Mouse (Mus musculus) midbrain, postnatal 0 days (tissue): Measurements from ENCODE around the gene Simc1. TPM values are rescaled to one million over a fixed set of nuclear protein-coding genes. Genes with fewer than 3 reads are reported as not detected.

ENCODE experiments used
- ATAC-seq: fragments of 200-750 bp; cut with Nextera tagmentation; 2 replicates; pipeline ENCODE4 v1.8.0; 2017; ENCODE audit warnings: moderate number of reproducible peaks, mild to moderate bottlenecking, moderate TSS enrichment, moderate library complexity; ENCODE audit not compliant: low FRiP score
- DNase-seq: peaks from one replicate; pipeline ENCODE4 v3.0.0-alpha.2; 2015; ENCODE audit warnings: low spot score
- H3K27ac ChIP-seq: fragments of 300-500 bp; sonication (generic); 2 replicates; pipeline ENCODE4 v1.5.1; 2014; ENCODE audit warnings: low read depth, mild to moderate bottlenecking, low read length, mixed read lengths
- H3K27me3 ChIP-seq: fragments of 300-500 bp; sonication (generic); 2 replicates; pipeline ENCODE4 v1.6.1; 2014; ENCODE audit warnings: low read length, control low read depth, mixed read lengths; ENCODE audit not compliant: insufficient read depth
- H3K36me3 ChIP-seq: fragments of 300-500 bp; sonication (generic); 2 replicates; pipeline ENCODE4 v1.6.1; 2014; ENCODE audit warnings: low read length, control low read depth, mixed read lengths; ENCODE audit not compliant: insufficient read depth
- H3K4me1 ChIP-seq: fragments of 300-500 bp; sonication (generic); 2 replicates; pipeline ENCODE4 v1.6.1; 2014; ENCODE audit warnings: mild to moderate bottlenecking, control low read depth, antibody characterized with exemption, low read length, mixed read lengths; ENCODE audit not compliant: insufficient read depth
- H3K4me2 ChIP-seq: fragments of 300-500 bp; sonication (generic); 2 replicates; pipeline ENCODE4 v1.6.1; 2014; ENCODE audit warnings: low read depth, mild to moderate bottlenecking, low read length, mixed read lengths; ENCODE audit not compliant: poor library complexity, severe bottlenecking
- H3K4me3 ChIP-seq: fragments of 300-500 bp; sonication (generic); 2 replicates; pipeline ENCODE4 v1.5.1; 2014; ENCODE audit warnings: low read depth, mild to moderate bottlenecking, low read length, moderate library complexity
- H3K9ac ChIP-seq: fragments of 300-500 bp; sonication (generic); replicated peaks from 2 replicates; pipeline ENCODE4 v1.6.1; 2014; ENCODE audit warnings: mild to moderate bottlenecking, low read length, moderate library complexity, mixed read lengths; ENCODE audit not compliant: poor library complexity, severe bottlenecking
- H3K9me3 ChIP-seq: fragments of 300-500 bp; sonication (generic); 2 replicates; pipeline ENCODE4 v1.6.1; 2016; ENCODE audit warnings: low read length, control low read depth
- CTCF ChIP-seq: IDR thresholded peaks from 2 replicates; pipeline ENCODE4 v1.5.1; 2016; ENCODE audit warnings: antibody characterized with exemption, mild to moderate bottlenecking
- WGBS: fragments of 180-500 bp; shearing (Covaris S2); extraction: QIAGEN DNeasy Blood & Tissue Kit; methylation state at CpG from one replicate; pipeline ENCODE4 v1.1.7; 2014; 5-methylcytosine and 5-hydroxymethylcytosine counted together
- polyA plus RNA-seq: library from polyadenylated mRNA; unstranded; fragments of >200 nt; fragmentation: Nextera tagmentation; extraction: Ambion mirVana; gene quantifications from 2 replicates; pipeline ENCODE4 v1.2.1, GENCODE M21; 2015
- total RNA-seq: library from RNA; depleted of rRNA; stranded (reverse); fragments of >200 nt; gene quantifications from 2 replicates; pipeline ENCODE4 v1.2.3, GENCODE M21; 2014

The Simc1 gene
- total and polyA plus RNA-seq, 2 experiments from 2014 or later, result 10.2 to 23.6 TPM

- Histone ChIP-seq H3K4me3 (no peak overlapping the region), H3K36me3 (peaks cover 70% of the 10 kb centered on the region), H3K9ac (no peak overlapping the region), H3K4me1 (no peaks in the 10 kb centered on the region), H3K27me3 (no peaks in the 10 kb centered on the region), H3K27ac (no peak overlapping the region), H3K4me2 (no peak overlapping the region), H3K9me3 (no peaks in the 10 kb centered on the region)
- no peak for ATAC-seq
- DNase-seq, result no peak
- TF ChIP-seq CTCF, result no peak
- WGBS, result 97% methylated on average over 9 of the region's 9 CpGs
Measured at GRCm38 (mm10) chr13:54556176-54556575, 52.6 kb downstream of the Simc1 start.

GRCm38 (mm10) chr13:54556796-54557195 is 53.2 kb downstream of the Simc1 start:
- no peak overlapping the region for H3K9ac ChIP-seq
- ATAC-seq (no peak), DNase-seq (peak; percentile 32)
- no peak for TF ChIP-seq CTCF
- H3K36me3 ChIP-seq, result peaks cover 66% of the 10 kb centered on the region
- no peak overlapping the region for H3K4me3 ChIP-seq
- H3K4me2 ChIP-seq, result no peak overlapping the region
- WGBS, result 86% methylated on average over 3 of the region's 3 CpGs
- no peaks in the 10 kb centered on the region for H3K9me3 ChIP-seq
- no peak overlapping the region for H3K27ac ChIP-seq
- no peaks in the 10 kb centered on the region for H3K27me3 ChIP-seq
- no peaks in the 10 kb centered on the region for H3K4me1 ChIP-seq

- TF ChIP-seq CTCF, result no peak
- no peak overlapping the region for H3K4me2 ChIP-seq
- ATAC-seq, result no peak
- no peaks in the 10 kb centered on the region for H3K9me3 ChIP-seq
- H3K36me3 ChIP-seq, result peaks cover 70% of the 10 kb centered on the region
- H3K27me3 ChIP-seq, result no peaks in the 10 kb centered on the region
- DNase-seq, result no peak
- no peak overlapping the region for H3K4me3 ChIP-seq
- H3K9ac ChIP-seq, result no peak overlapping the region
- H3K4me1 ChIP-seq, result no peaks in the 10 kb centered on the region
- WGBS, result 94% methylated on average over 1 of the region's 1 CpGs
- H3K27ac ChIP-seq, result no peak overlapping the region
Measured at GRCm38 (mm10) chr13:54557652-54558051, 54.1 kb downstream of the Simc1 start.

GRCm38 (mm10) chr13:54559656-54560055 is 56.1 kb downstream of the Simc1 start:
- no peak overlapping the region for H3K9ac ChIP-seq
- no peak overlapping the region for H3K4me3 ChIP-seq
- 100% methylated on average over 2 of the region's 2 CpGs for WGBS
- H3K4me1 ChIP-seq, result no peaks in the 10 kb centered on the region
- no peak for TF ChIP-seq CTCF
- no peaks in the 10 kb centered on the region for H3K9me3 ChIP-seq
- DNase-seq, result no peak
- no peak overlapping the region for H3K27ac ChIP-seq
- H3K36me3 ChIP-seq, result peaks cover 53% of the 10 kb centered on the region
- H3K4me2 ChIP-seq, result no peak overlapping the region
- ATAC-seq, result no peak
- H3K27me3 ChIP-seq, result no peaks in the 10 kb centered on the region

GRCm38 (mm10) chr13:54560608-54561007 is 57.0 kb downstream of the Simc1 start:
- no peak for DNase-seq
- no peak for TF ChIP-seq CTCF
- no peak overlapping the region for H3K4me3 ChIP-seq
- H3K4me2 ChIP-seq, result no peak overlapping the region
- H3K4me1 ChIP-seq, result no peaks in the 10 kb centered on the region
- no peak overlapping the region for H3K9ac ChIP-seq
- H3K27me3 ChIP-seq, result no peaks in the 10 kb centered on the region
- peaks cover 53% of the 10 kb centered on the region for H3K36me3 ChIP-seq
- WGBS, result 94% methylated on average over 7 of the region's 7 CpGs
- no peak for ATAC-seq
- H3K27ac ChIP-seq, result no peak overlapping the region
- no peaks in the 10 kb centered on the region for H3K9me3 ChIP-seq

GRCm38 (mm10) chr13:54562562-54562961 is 59.0 kb downstream of the Simc1 start:
- Histone ChIP-seq H3K9ac (no peak overlapping the region), H3K4me1 (no peaks in the 10 kb centered on the region), H3K9me3 (no peaks in the 10 kb centered on the region), H3K4me3 (no peak overlapping the region), H3K36me3 (peaks cover 38% of the 10 kb centered on the region), H3K4me2 (no peak overlapping the region), H3K27ac (no peak overlapping the region), H3K27me3 (no peaks in the 10 kb centered on the region)
- DNase-seq (no peak), ATAC-seq (no peak)
- 77% methylated on average over 7 of the region's 7 CpGs for WGBS
- TF ChIP-seq CTCF, result no peak
